Mouse (Mus musculus) liver, embryonic 13.5 days (tissue): ENCODE results near the gene Nfxl1. TPM values are rescaled to one million over a fixed set of nuclear protein-coding genes. Genes with fewer than 3 reads are reported as not detected.

Experiments
- ATAC-seq: fragments of 200-750 bp; cut with Nextera tagmentation; 2 replicates; pipeline ENCODE4 v1.8.0; 2017; ENCODE audit warnings: low read depth, mild to moderate bottlenecking, moderate number of reproducible peaks, moderate library complexity
- DNase-seq: peaks from one replicate; pipeline ENCODE4 v3.0.0; 2022
- H3K27ac ChIP-seq: fragments of 300-500 bp; sonication (generic); 2 replicates; pipeline ENCODE4 v1.5.1; 2015; ENCODE audit warnings: moderate library complexity, mild to moderate bottlenecking, inconsistent platforms
- H3K27me3 ChIP-seq: fragments of 300-500 bp; sonication (generic); 2 replicates; pipeline ENCODE4 v1.6.1; 2015; ENCODE audit warnings: mild to moderate bottlenecking, inconsistent platforms
- H3K36me3 ChIP-seq: fragments of 300-500 bp; sonication (generic); 2 replicates; pipeline ENCODE4 v1.6.1; 2015; ENCODE audit warnings: mild to moderate bottlenecking, inconsistent platforms
- H3K4me1 ChIP-seq: fragments of 300-500 bp; sonication (generic); replicated peaks from 2 replicates; pipeline ENCODE4 v1.6.1; 2015; ENCODE audit warnings: inconsistent platforms
- H3K4me2 ChIP-seq: fragments of 300-500 bp; sonication (generic); 2 replicates; pipeline ENCODE4 v1.6.1; 2015; ENCODE audit warnings: inconsistent platforms, mild to moderate bottlenecking, moderate library complexity
- H3K4me3 ChIP-seq: fragments of 300-500 bp; sonication (generic); replicated peaks from 2 replicates; pipeline ENCODE4 v1.5.1; 2015; ENCODE audit warnings: mild to moderate bottlenecking, inconsistent platforms
- H3K9ac ChIP-seq: fragments of 300-500 bp; sonication (generic); 2 replicates; pipeline ENCODE4 v1.6.1; 2015; ENCODE audit warnings: mild to moderate bottlenecking, inconsistent platforms
- H3K9me3 ChIP-seq: fragments of 300-500 bp; sonication (generic); replicated peaks from 2 replicates; pipeline ENCODE4 v1.6.1; 2016; ENCODE audit warnings: inconsistent platforms
- WGBS: fragments of 180-500 bp; shearing (Covaris S2); methylation state at CpG from one replicate; pipeline ENCODE4 v1.1.7; 2015; ENCODE audit not compliant: insufficient replicate concordance; 5-methylcytosine and 5-hydroxymethylcytosine counted together
- polyA plus RNA-seq: library from polyadenylated mRNA; unstranded; fragments of >200 nt; fragmentation: Nextera tagmentation; extraction: Ambion mirVana; gene quantifications from 2 replicates; pipeline ENCODE4 v1.2.1, GENCODE M21; 2015

Gene Nfxl1
- polyA plus RNA-seq, 1 experiment from 2014 or later: 5.9 TPM

- Histone ChIP-seq H3K27me3 (no peaks in the 10 kb centered on the region), H3K9me3 (no peaks in the 10 kb centered on the region), H3K36me3 (no peaks in the 10 kb centered on the region), H3K4me3 (no peak overlapping the region), H3K4me1 (no peaks in the 10 kb centered on the region), H3K9ac (no peak overlapping the region), H3K4me2 (no peak overlapping the region), H3K27ac (no peak overlapping the region)
- no peak for ATAC-seq
- WGBS: 38% methylated on average over 4 of the region's 4 CpGs
- DNase-seq: no peak
These were observed 62.7 kb downstream of the Nfxl1 start for GRCm38 (mm10) chr5:72496756-72497155.

- ATAC-seq (no peak), DNase-seq (no peak)
- Histone ChIP-seq H3K9ac (no peak overlapping the region), H3K9me3 (no peaks in the 10 kb centered on the region), H3K36me3 (no peaks in the 10 kb centered on the region), H3K27ac (no peak overlapping the region), H3K4me1 (no peaks in the 10 kb centered on the region), H3K4me2 (no peak overlapping the region), H3K27me3 (no peaks in the 10 kb centered on the region), H3K4me3 (no peak overlapping the region)
- 52% methylated on average over 7 of the region's 7 CpGs for whole genome bisulfite sequencing
These were observed 65.6 kb downstream of the Nfxl1 start for GRCm38 (mm10) chr5:72493906-72494305.

- no peak overlapping the region for H3K4me3 ChIP-seq
- ATAC-seq (no peak), DNase-seq (no peak)
- 30% methylated on average over 2 of the region's 2 CpGs for WGBS
- H3K4me1 ChIP-seq: no peaks in the 10 kb centered on the region
- H3K4me2 ChIP-seq: no peak overlapping the region
- H3K36me3 ChIP-seq: no peaks in the 10 kb centered on the region
- no peaks in the 10 kb centered on the region for H3K27me3 ChIP-seq
- H3K9me3 ChIP-seq: no peaks in the 10 kb centered on the region
- no peak overlapping the region for H3K9ac ChIP-seq
- no peak overlapping the region for H3K27ac ChIP-seq
These were observed 68.3 kb downstream of the Nfxl1 start for GRCm38 (mm10) chr5:72491232-72491631.

- no peak overlapping the region for H3K9ac ChIP-seq
- no peak for ATAC-seq
- H3K4me3 ChIP-seq: no peak overlapping the region
- no peaks in the 10 kb centered on the region for H3K4me1 ChIP-seq
- DNase-seq: no peak
- H3K9me3 ChIP-seq: no peaks in the 10 kb centered on the region
- H3K27me3 ChIP-seq: no peaks in the 10 kb centered on the region
- H3K36me3 ChIP-seq: no peaks in the 10 kb centered on the region
- no peak overlapping the region for H3K4me2 ChIP-seq
- H3K27ac ChIP-seq: no peak overlapping the region
- WGBS: 51% methylated on average over 7 of the region's 7 CpGs
These were observed 79.0 kb downstream of the Nfxl1 start for GRCm38 (mm10) chr5:72480456-72480855.

- Histone ChIP-seq H3K9me3 (no peaks in the 10 kb centered on the region), H3K9ac (no peak overlapping the region), H3K27ac (no peak overlapping the region), H3K27me3 (no peaks in the 10 kb centered on the region), H3K36me3 (no peaks in the 10 kb centered on the region), H3K4me1 (no peaks in the 10 kb centered on the region), H3K4me3 (no peak overlapping the region), H3K4me2 (no peak overlapping the region)
- no peak for DNase-seq
- 63% methylated on average over 12 of the region's 12 CpGs for WGBS
- ATAC-seq: no peak
These were observed 87.0 kb downstream of the Nfxl1 start for GRCm38 (mm10) chr5:72472317-72473009.

- H3K36me3 ChIP-seq: no peaks in the 10 kb centered on the region
- H3K9ac ChIP-seq: no peak overlapping the region
- 69% methylated on average over 7 of the region's 7 CpGs for WGBS
- H3K4me3 ChIP-seq: no peak overlapping the region
- no peak for ATAC-seq
- H3K27me3 ChIP-seq: no peaks in the 10 kb centered on the region
- H3K4me2 ChIP-seq: no peak overlapping the region
- no peak for DNase-seq
- no peaks in the 10 kb centered on the region for H3K9me3 ChIP-seq
- no peaks in the 10 kb centered on the region for H3K4me1 ChIP-seq
- no peak overlapping the region for H3K27ac ChIP-seq
These were observed 87.7 kb downstream of the Nfxl1 start for GRCm38 (mm10) chr5:72471746-72472145.

GRCm38 (mm10) chr5:72464932-72465331, 94.6 kb downstream of the Nfxl1 start:
- Histone ChIP-seq H3K9ac (no peak overlapping the region), H3K4me1 (no peaks in the 10 kb centered on the region), H3K27me3 (no peaks in the 10 kb centered on the region), H3K27ac (no peak overlapping the region), H3K4me2 (no peak overlapping the region), H3K4me3 (no peak overlapping the region), H3K36me3 (no peaks in the 10 kb centered on the region), H3K9me3 (no peaks in the 10 kb centered on the region)
- ATAC-seq: no peak
- DNase-seq: no peak
- 57% methylated on average over 3 of the region's 3 CpGs for WGBS

Other genes starting within 250 kb of the Nfxl1 start
- gene Corin, start 55.2 kb downstream of the Nfxl1 start, polyA plus RNA-seq: 0.16 and 0.22 TPM in 2 replicates
- 0.07 TPM in 1 of 2 replicates, not detected in the other for gene Zar1, start 21.6 kb upstream of the Nfxl1 start, polyA plus RNA-seq
- gene Gm5868, start 27.9 kb upstream of the Nfxl1 start, polyA plus RNA-seq: not detected in 2 replicates
- not detected in 2 replicates for gene Cnga1, start 84.6 kb upstream of the Nfxl1 start, polyA plus RNA-seq
- 6.4 and 7.1 TPM in 2 replicates for gene Nipal1, start 88.1 kb upstream of the Nfxl1 start, polyA plus RNA-seq
- not detected in 2 replicates for gene Txk, start 193.1 kb upstream of the Nfxl1 start, polyA plus RNA-seq